Mouse (Mus musculus) naive thymus-derived CD4-positive, alpha-beta T cell, adult 2 months (primary cell): ENCODE measurements around the gene Tenm4.
"Not testable (repeated sequence)": the region's sequence is repeated elsewhere in the genome, so short reads cannot be mapped to it uniquely, and the experiment has no call there.

ENCODE experiments used
- DNase-seq: peaks from one replicate; pipeline ENCODE4 v3.0.0-alpha.2; 2011; ENCODE audit warnings: low read depth

The Tenm4 gene

GRCm38 (mm10) chr7:96575202-96575650 lies 404.2 kb downstream of the Tenm4 start:
- no peak for DNase-seq

GRCm38 (mm10) chr7:96582752-96583151 lies 411.7 kb downstream of the Tenm4 start:
- no peak for DNase-seq

GRCm38 (mm10) chr7:96587403-96587802 lies 416.4 kb downstream of the Tenm4 start:
- no peak for DNase-seq

- no peak for DNase-seq
These were observed 417.5 kb downstream of the Tenm4 start for GRCm38 (mm10) chr7:96588567-96588966.

- no peak for DNase-seq
These were observed 424.7 kb downstream of the Tenm4 start for GRCm38 (mm10) chr7:96595535-96596295.

GRCm38 (mm10) chr7:96596402-96597195 lies 425.6 kb downstream of the Tenm4 start:
- DNase-seq: no peak

GRCm38 (mm10) chr7:96597871-96598270 lies 426.8 kb downstream of the Tenm4 start:
- no peak for DNase-seq

GRCm38 (mm10) chr7:96599081-96599480 lies 428.0 kb downstream of the Tenm4 start:
- DNase-seq: no peak

GRCm38 (mm10) chr7:96600381-96600941 lies 429.4 kb downstream of the Tenm4 start:
- no peak for DNase-seq

- no peak for DNase-seq
These were observed 433.2 kb downstream of the Tenm4 start for GRCm38 (mm10) chr7:96604091-96604745.

- DNase-seq: no peak
These were observed 434.3 kb downstream of the Tenm4 start for GRCm38 (mm10) chr7:96605316-96605715.

GRCm38 (mm10) chr7:96609854-96610586 lies 439.0 kb downstream of the Tenm4 start:
- DNase-seq: no peak

- DNase-seq: no peak
These were observed 446.3 kb downstream of the Tenm4 start for GRCm38 (mm10) chr7:96617371-96617770.

- DNase-seq: no peak
These were observed 449.0 kb downstream of the Tenm4 start for GRCm38 (mm10) chr7:96619930-96620472.

- no peak for DNase-seq
These were observed 455.3 kb downstream of the Tenm4 start for GRCm38 (mm10) chr7:96626338-96626737.

GRCm38 (mm10) chr7:96630551-96630950 lies 459.5 kb downstream of the Tenm4 start:
- not testable (repeated sequence) for DNase-seq

- DNase-seq: no peak
These were observed 462.0 kb downstream of the Tenm4 start for GRCm38 (mm10) chr7:96633008-96633407.

GRCm38 (mm10) chr7:96635830-96636440 lies 464.9 kb downstream of the Tenm4 start:
- no peak for DNase-seq

- DNase-seq: no peak
These were observed 472.6 kb downstream of the Tenm4 start for GRCm38 (mm10) chr7:96643461-96644204.

- DNase-seq: no peak
These were observed 473.1 kb downstream of the Tenm4 start for GRCm38 (mm10) chr7:96644205-96644531.
